25 mouse cellular contexts compared by ENCODE assay signal in genomic region chrX:114975346-114975843, GRCm38 (mm10).
"Had no signal": no experiment of that assay in that cellular context is flagged by ENCODE, and none has a peak within 500 bp of the region (broad histone marks: within the 10 kb centered on the region; RNA-seq: fewer than 3 reads in every experiment).

No protein-coding gene starts in this region.

- H3K9ac ChIP-seq: heart, embryonic 13.5 days; heart, embryonic 15.5 days; hindbrain, embryonic 13.5 days; hindbrain, embryonic 15.5 days; limb, embryonic 13.5 days; limb, embryonic 15.5 days; liver, embryonic 12.5 days; liver, embryonic 14.5 days had no signal

- H3K9me3 ChIP-seq: heart, embryonic 13.5 days; heart, embryonic 15.5 days; hindbrain, embryonic 13.5 days; hindbrain, embryonic 15.5 days; limb, embryonic 13.5 days; limb, embryonic 15.5 days; liver, embryonic 12.5 days had no signal

- H3K4me3 ChIP-seq: heart, adult 2 months; heart, embryonic 13.5 days; heart, embryonic 15.5 days; hindbrain, embryonic 13.5 days; hindbrain, embryonic 15.5 days; layer of hippocampus, adult 2 months; left cerebral cortex, adult 2 months; limb, embryonic 13.5 days; limb, embryonic 15.5 days; liver, embryonic 12.5 days had no signal

- H3K4me1 ChIP-seq: heart, embryonic 13.5 days; heart, embryonic 15.5 days; hindbrain, embryonic 13.5 days; hindbrain, embryonic 15.5 days; limb, embryonic 13.5 days; limb, embryonic 15.5 days; liver, embryonic 12.5 days had no signal

- H3K4me2 ChIP-seq: heart, embryonic 11.5 days; heart, embryonic 13.5 days; heart, embryonic 15.5 days; hindbrain, embryonic 13.5 days; hindbrain, embryonic 15.5 days; limb, embryonic 13.5 days; limb, embryonic 15.5 days; liver, embryonic 12.5 days had no signal

- DNase-seq: gastrocnemius, postnatal 14 days; gastrocnemius, postnatal 36 days; heart, adult 11 months; heart, adult 2 months; heart, postnatal 14 days; heart, postnatal 36 days; kidney, adult 11 months; kidney, adult 2 months; kidney, postnatal 10 days; kidney, postnatal 25 days; kidney, postnatal 4 days; left cerebral cortex, postnatal 4 days had no signal

- H3K27me3 ChIP-seq: heart, embryonic 13.5 days; heart, embryonic 15.5 days; hindbrain, embryonic 13.5 days; hindbrain, embryonic 15.5 days; limb, embryonic 13.5 days; limb, embryonic 15.5 days; liver, embryonic 12.5 days had no signal

- ATAC-seq: hindbrain, postnatal 0 days; intestine, embryonic 16.5 days; liver, embryonic 12.5 days had no signal

- H3K36me3 ChIP-seq: heart, embryonic 13.5 days; heart, embryonic 15.5 days; hindbrain, embryonic 13.5 days; hindbrain, embryonic 15.5 days; limb, embryonic 13.5 days; limb, embryonic 15.5 days; liver, embryonic 12.5 days had no signal

- H3K27ac ChIP-seq: heart, adult 2 months; heart, embryonic 13.5 days; heart, embryonic 15.5 days; hindbrain, embryonic 13.5 days; hindbrain, embryonic 15.5 days; hindbrain, postnatal 0 days; layer of hippocampus, adult 2 months; left cerebral cortex, adult 2 months; limb, embryonic 13.5 days; limb, embryonic 15.5 days; liver, embryonic 12.5 days; liver, embryonic 14.5 days had no signal
